In genomic region chr16:55815466-55815865, GRCm38 (mm10) we compare ENCODE assay signal across 20 mouse cellular contexts. TPM values are rescaled to one million over a fixed set of nuclear protein-coding genes. Genes with fewer than 3 reads are reported as not detected.
DNase-seq lines count a peak whose midpoint lies in the region; ATAC-seq and TF ChIP-seq lines count a peak whose summit lies in the region.
"Had no signal": no experiment of that assay in that cellular context is flagged by ENCODE, and none has a peak within 500 bp of the region (broad histone marks: within the 10 kb centered on the region; RNA-seq: fewer than 3 reads in every experiment).

No protein-coding gene starts in this region.

- no peak for TF ChIP-seq EP300 in liver, postnatal 0 days (IDR thresholded peaks at IDR 0.05; ENCODE audit: low read depth)
- TF ChIP-seq EP300 in ES-Bruce4 (IDR thresholded peaks at IDR 0.05; ENCODE audit: insufficient read depth, low read depth, low read length): no peak

- no peak for ATAC-seq in liver, postnatal 0 days

- 84% methylated on average over 14 of the region's 14 CpGs for WGBS in liver, adult 2 months
- 85% methylated on average over 14 of the region's 14 CpGs for WGBS in liver, postnatal 0 days (ENCODE audit: insufficient replicate concordance)
- WGBS in small intestine, adult 2 months: 53% methylated on average over 14 of the region's 14 CpGs

- intact Hi-C loops in left cerebral cortex, postnatal 36 days (cut with DNase I): no loop called here

- no peak overlapping the region for H3K4me3 ChIP-seq in liver, adult 2 months (ENCODE audit: insufficient read depth, low read depth, low read length)
- no peak overlapping the region for H3K4me3 ChIP-seq in liver, postnatal 0 days (ENCODE audit: low read depth, low read length)
- H3K4me3 ChIP-seq in ES-Bruce4 (ENCODE audit: low read depth, low read length): peak overlapping the region; percentile 37
- peak overlapping the region; percentile 40 for H3K4me3 ChIP-seq in small intestine, adult 2 months (ENCODE audit: low read depth, low read length)
- H3K4me3 ChIP-seq: embryonic facial prominence, embryonic 10.5 days; midbrain, embryonic 12.5 days had no signal

- H3K27ac ChIP-seq in liver, adult 2 months (replicated peaks; ENCODE audit: insufficient read depth, low read depth, low read length): peak overlapping the region; percentile 51; the same call in 1 of the 2 replicates
- H3K27ac ChIP-seq in liver, postnatal 0 days (ENCODE audit: low read depth): no peak overlapping the region
- H3K27ac ChIP-seq in ES-Bruce4 (ENCODE audit: insufficient read depth, low read length): no peak overlapping the region
- H3K27ac ChIP-seq in small intestine, adult 2 months (ENCODE audit: insufficient read depth, low read depth, low read length): peak overlapping the region; percentile 77; the same call in 1 of the 2 replicates
- H3K27ac ChIP-seq: embryonic facial prominence, embryonic 10.5 days; hindbrain, embryonic 14.5 days; macrophage; midbrain, embryonic 12.5 days had no signal

- H3K79me2 ChIP-seq in liver, adult 2 months (ENCODE audit: control insufficient read depth, insufficient read depth, low read length): peaks cover 12% of the 10 kb centered on the region; the same call in 1 of the 2 replicates

- DNase-seq in liver, adult 2 months (ENCODE audit: extremely low read depth, low read depth, low spot score): peak; percentile 55
- DNase-seq in liver, postnatal 0 days: no peak
- peak; percentile 58 for DNase-seq in ZHBTc4 (ENCODE audit: low read depth, low spot score)
- DNase-seq in natural killer cell, adult 2 months (ENCODE audit: low spot score in 2 of 2): no peak
- DNase-seq in ovary, postnatal 36 days (ENCODE audit: low spot score): no peak
- no peak for DNase-seq in left cerebral cortex, postnatal 36 days (ENCODE audit: low spot score in 2 of 2)
- DNase-seq: adrenal gland, adult 8-10 months; B cell, adult 2 months; cerebellum, adult 9-10 months; heart, adult 18-20 months; heart, postnatal 36 days; layer of hippocampus, adult 9-11 months; right cerebral cortex, postnatal 14 days; thymus, postnatal 25 days had no signal

- no peaks in the 10 kb centered on the region for H3K9me3 ChIP-seq in liver, postnatal 0 days (ENCODE audit: low read length)
- H3K9me3 ChIP-seq in ES-Bruce4 (replicated peaks; ENCODE audit: control insufficient read depth, insufficient read depth, low read length, poor library complexity, severe bottlenecking): no peaks in the 10 kb centered on the region
- H3K9me3 ChIP-seq: midbrain, embryonic 12.5 days had no signal

- no peaks in the 10 kb centered on the region for H3K27me3 ChIP-seq in liver, adult 2 months (ENCODE audit: control insufficient read depth, insufficient read depth, low read length)
- H3K27me3 ChIP-seq in liver, postnatal 0 days (ENCODE audit: insufficient read depth, low read length): no peaks in the 10 kb centered on the region
- no peaks in the 10 kb centered on the region for H3K27me3 ChIP-seq in ES-Bruce4 (ENCODE audit: control insufficient read depth, insufficient read depth, low read length, poor library complexity, severe bottlenecking)
- H3K27me3 ChIP-seq in small intestine, adult 2 months (ENCODE audit: control insufficient read depth, insufficient read depth, low read length): no peaks in the 10 kb centered on the region

- peaks cover 61% of the 10 kb centered on the region for H3K36me3 ChIP-seq in liver, adult 2 months (ENCODE audit: control insufficient read depth, insufficient read depth, low read length)
- peaks cover 69% of the 10 kb centered on the region for H3K36me3 ChIP-seq in liver, postnatal 0 days (replicated peaks; ENCODE audit: insufficient read depth, low read length)
- peaks cover 40% of the 10 kb centered on the region for H3K36me3 ChIP-seq in ES-Bruce4 (ENCODE audit: control insufficient read depth, insufficient read depth, low read length, poor library complexity, severe bottlenecking)
- peaks cover 68% of the 10 kb centered on the region for H3K36me3 ChIP-seq in small intestine, adult 2 months (ENCODE audit: control insufficient read depth, insufficient read depth, low read length)

- no peak overlapping the region for H3K9ac ChIP-seq in liver, adult 2 months (ENCODE audit: low read depth, low read length)
- H3K9ac ChIP-seq in liver, postnatal 0 days (replicated peaks): no peak overlapping the region
- H3K9ac ChIP-seq in ES-Bruce4 (ENCODE audit: low read depth, poor library complexity, severe bottlenecking): no peak overlapping the region
- H3K9ac ChIP-seq: hindbrain, embryonic 14.5 days; midbrain, embryonic 12.5 days had no signal

- H3K4me2 ChIP-seq in liver, postnatal 0 days (ENCODE audit: low read depth, low read length): no peak overlapping the region
- H3K4me2 ChIP-seq: hindbrain, embryonic 14.5 days; midbrain, embryonic 12.5 days had no signal

- H3K4me1 ChIP-seq in liver, adult 2 months (ENCODE audit: control insufficient read depth, insufficient read depth, low read length): peaks cover 11% of the 10 kb centered on the region; the same call in 1 of the 2 replicates
- no peaks in the 10 kb centered on the region for H3K4me1 ChIP-seq in liver, postnatal 0 days (ENCODE audit: insufficient read depth)
- no peaks in the 10 kb centered on the region for H3K4me1 ChIP-seq in ES-Bruce4 (ENCODE audit: control insufficient read depth, insufficient read depth, low read length)
- peaks cover 13% of the 10 kb centered on the region for H3K4me1 ChIP-seq in small intestine, adult 2 months (ENCODE audit: control insufficient read depth, insufficient read depth, insufficient read length, low read length)

- TF ChIP-seq CTCF in liver, adult 2 months (IDR thresholded peaks at IDR 0.05; ENCODE audit: low read depth, low read length): no peak
- TF ChIP-seq CTCF in liver, postnatal 0 days (IDR thresholded peaks at IDR 0.05; ENCODE audit: low read depth): no peak
- no peak for TF ChIP-seq CTCF in ES-Bruce4 (IDR thresholded peaks at IDR 0.05; ENCODE audit: low read depth, low read length)
- TF ChIP-seq CTCF in small intestine, adult 2 months (IDR thresholded peaks at IDR 0.05; ENCODE audit: extremely low read depth, insufficient read length, insufficient replicate concordance, low read depth, low read length): no peak

- TF ChIP-seq POLR2A in liver, adult 2 months (IDR thresholded peaks at IDR 0.05; ENCODE audit: extremely low read depth, insufficient read depth, low read length): no peak
- no peak for TF ChIP-seq POLR2A in ES-Bruce4 (IDR thresholded peaks at IDR 0.05; ENCODE audit: insufficient read depth, low read length)
- TF ChIP-seq POLR2A in small intestine, adult 2 months (IDR thresholded peaks at IDR 0.05; ENCODE audit: low read depth, low read length): no peak

RNA-seq across cellular contexts. Expression of gene Nfkbiz, which starts 23.2 kb away (rescaled TPM):
- total RNA-seq in liver, adult 2 months (2014; rRNA removed): 3.7 and 4.2 TPM in 2 replicates
- polyA plus RNA-seq in liver, adult 2 months (2012; rRNA removed): 4.1 and 4.5 TPM in 2 replicates
- polyA plus RNA-seq in liver, postnatal 0 days (2015; fragmentation: Nextera tagmentation; extraction: Ambion mirVana): 2.7 and 3.2 TPM in 2 replicates
- 6.0 and 6.1 TPM in 2 replicates for polyA plus RNA-seq in ES-Bruce4 (2011; ENCODE audit: insufficient read depth, insufficient read length, low read depth, missing spikeins)
- polyA plus RNA-seq in small intestine, adult 2 months (2012; rRNA removed): 38.6 and 53.2 TPM in 2 replicates
- 1 to 10 TPM; 2.9 to 3.8 TPM for total RNA-seq in left cerebral cortex, postnatal 36 days (2021)

Comparison
In these comparisons a context has a peak if more than half of its experiments do, and no peak if none do; other contexts are left out.
1. DNase-seq: peak in liver, adult 2 months (single experiment) and ZHBTc4 (single experiment); none in liver, postnatal 0 days (single experiment), natural killer cell, adult 2 months (0 of 2), ovary, postnatal 36 days (single experiment) and left cerebral cortex, postnatal 36 days (0 of 2).
2. H3K27ac ChIP-seq: peak in liver, adult 2 months (single experiment) and small intestine, adult 2 months (single experiment); none in liver, postnatal 0 days (single experiment) and ES-Bruce4 (single experiment).
3. H3K4me3 ChIP-seq: peak in ES-Bruce4 (single experiment) and small intestine, adult 2 months (single experiment); none in liver, adult 2 months (single experiment) and liver, postnatal 0 days (single experiment).